Mouse (Mus musculus) kidney, adult 2 months (tissue): ENCODE data around the gene Disp2.

ENCODE experiments used
- CTCF ChIP-seq: fragments of 200-500 bp; conservative IDR thresholded peaks from 2 replicates; pipeline ENCODE4 v1.5.1; 2011; ENCODE audit warnings: low read depth, mild to moderate bottlenecking, control low read depth, low read length, moderate library complexity, mixed read lengths; ENCODE audit not compliant: insufficient read depth, insufficient read length
- POLR2A ChIP-seq: fragments of 200-500 bp; IDR thresholded peaks from one replicate; pipeline ENCODE4 v1.6.1; 2011; ENCODE audit warnings: low read depth, low read length, control low read depth

- TF ChIP-seq POLR2A (no peak), CTCF (no peak)
These were observed 27.3 kb downstream of the Disp2 start for GRCm38 (mm10) chr2:118806860-118807259.
